Mouse (Mus musculus): ENCODE results near the gene Thtpa.

GRCm38 (mm10) chr14:55105386-55105785, 10.8 kb downstream of the Thtpa start:
- TF ChIP-seq CTCF (IDR thresholded peaks at IDR 0.05; ENCODE audit: low read depth, low read length) (no peak), TAL1 (conservative IDR thresholded peaks at IDR 0.05; ENCODE audit: low read depth, low read length) (no peak), GATA2 (IDR thresholded peaks at IDR 0.05; ENCODE audit: borderline replicate concordance, low read depth, low read length) (no peak), GATA1 (IDR thresholded peaks at IDR 0.05; ENCODE audit: borderline replicate concordance, low read length) (no peak)
